In the genomic region with DNA sequence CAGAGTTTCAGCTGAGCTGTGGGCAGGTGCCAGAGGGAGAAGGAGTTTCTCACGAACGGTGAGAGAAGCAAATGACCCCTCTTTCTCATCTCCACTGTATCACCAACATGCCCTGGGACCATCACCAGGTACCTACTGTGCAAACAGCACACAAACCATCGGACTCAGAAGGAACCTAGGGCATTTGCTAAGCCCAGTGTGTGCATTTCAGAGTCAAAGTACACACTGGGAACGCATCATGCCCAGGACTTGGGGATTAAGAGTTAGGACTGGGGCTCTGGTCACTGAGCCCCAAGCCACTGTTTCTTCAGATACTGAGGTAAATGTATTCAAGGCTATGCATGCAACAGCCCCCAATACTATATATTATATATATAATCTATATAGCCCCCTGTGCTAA, we compare ENCODE assay signal across 33 mouse cellular contexts. TPM values are rescaled to one million over a fixed set of nuclear protein-coding genes. Genes with fewer than 3 reads are reported as not detected.
A peak's percentile ranks its signal among the peaks of the same experiment; 100 is the strongest.
DNase-seq lines count a peak whose midpoint lies in the region; ATAC-seq and TF ChIP-seq lines count a peak whose summit lies in the region.
"Had no signal": no experiment of that assay in that cellular context is flagged by ENCODE, and none has a peak within 500 bp of the region (broad histone marks: within the 10 kb centered on the region; RNA-seq: fewer than 3 reads in every experiment).

No protein-coding gene starts in this region.

- H3K4me3 ChIP-seq in erythroblast, embryonic 14.5 days (replicated peaks), result peak overlapping the region; percentile 28
- peak overlapping the region; percentile 18 for H3K4me3 ChIP-seq in liver, adult 2 months (ENCODE audit: insufficient read depth, low read depth, low read length)
- H3K4me3 ChIP-seq in liver, embryonic 14.5 days (ENCODE audit: insufficient read depth in 1 of 2, low read depth in 2 of 2, low read length in 2 of 2), result peak overlapping the region; percentile 32; a peak in 3 of 4 replicates
- peak overlapping the region; percentile 1 for H3K4me3 ChIP-seq in liver, postnatal 0 days (ENCODE audit: low read depth, low read length)
- H3K4me3 ChIP-seq: embryonic facial prominence, embryonic 12.5 days; forebrain, embryonic 12.5 days; heart, embryonic 12.5 days; heart, embryonic 15.5 days; hindbrain, embryonic 10.5 days; hindbrain, embryonic 13.5 days; intestine, embryonic 15.5 days had no signal

- H3K9me3 ChIP-seq in erythroblast, embryonic 14.5 days (ENCODE audit: control insufficient read depth, low read length), result no peaks in the 10 kb centered on the region; the same call in 1 of the 2 replicates
- H3K9me3 ChIP-seq in liver, embryonic 14.5 days (ENCODE audit: control insufficient read depth, low read length), result no peaks in the 10 kb centered on the region
- no peaks in the 10 kb centered on the region for H3K9me3 ChIP-seq in liver, postnatal 0 days (ENCODE audit: low read length)
- H3K9me3 ChIP-seq: embryonic facial prominence, embryonic 12.5 days; forebrain, embryonic 12.5 days; heart, embryonic 15.5 days; hindbrain, embryonic 13.5 days; intestine, embryonic 15.5 days had no signal

- ATAC-seq in erythroblast, adult 5-6 weeks (replicated peaks; ENCODE audit: low FRiP score, poor library complexity, severe bottlenecking), result no peak
- no peak for ATAC-seq in liver, embryonic 14.5 days (ENCODE audit: insufficient read depth)
- no peak for ATAC-seq in liver, postnatal 0 days
- ATAC-seq: forebrain, embryonic 16.5 days; hindbrain, embryonic 16.5 days; intestine, embryonic 15.5 days; Patski had no signal

- peak overlapping the region; percentile 2 for H3K9ac ChIP-seq in liver, adult 2 months (ENCODE audit: low read depth, low read length)
- H3K9ac ChIP-seq in liver, embryonic 14.5 days (replicated peaks), result no peak overlapping the region
- peak overlapping the region; percentile 42; the same call in 1 of the 2 replicates for H3K9ac ChIP-seq in liver, postnatal 0 days (replicated peaks)
- H3K9ac ChIP-seq: embryonic facial prominence, embryonic 12.5 days; forebrain, embryonic 12.5 days; heart, embryonic 12.5 days; heart, embryonic 15.5 days; hindbrain, embryonic 13.5 days; intestine, embryonic 15.5 days had no signal

- H3K79me2 ChIP-seq in liver, adult 2 months (ENCODE audit: control insufficient read depth, insufficient read depth, low read length), result peaks cover 9% of the 10 kb centered on the region; the same call in 1 of the 2 replicates

- peak overlapping the region; percentile 50 for H3K27ac ChIP-seq in liver, adult 2 months (replicated peaks; ENCODE audit: insufficient read depth, low read depth, low read length)
- no peak overlapping the region for H3K27ac ChIP-seq in liver, embryonic 14.5 days
- H3K27ac ChIP-seq in liver, postnatal 0 days (ENCODE audit: low read depth), result peak overlapping the region; percentile 90
- H3K27ac ChIP-seq: embryonic facial prominence, embryonic 12.5 days; forebrain, embryonic 12.5 days; heart, embryonic 15.5 days; hindbrain, embryonic 10.5 days; hindbrain, embryonic 13.5 days; intestine, embryonic 15.5 days had no signal

- no peak for TF ChIP-seq CTCF in liver, adult 2 months (IDR thresholded peaks at IDR 0.05; ENCODE audit: low read depth, low read length)
- no peak for TF ChIP-seq CTCF in liver, embryonic 14.5 days (IDR thresholded peaks at IDR 0.05; ENCODE audit: low read depth)
- TF ChIP-seq CTCF in liver, postnatal 0 days (IDR thresholded peaks at IDR 0.05; ENCODE audit: low read depth), result no peak

- 22% methylated on average over 4 of the region's 4 CpGs for WGBS in liver, adult 2 months
- 50% methylated on average over 4 of the region's 4 CpGs for WGBS in liver, embryonic 14.5 days (ENCODE audit: insufficient replicate concordance)
- 64% methylated on average over 4 of the region's 4 CpGs for WGBS in liver, postnatal 0 days (ENCODE audit: insufficient replicate concordance)

- peak; percentile 66 for DNase-seq in liver, adult 2 months (ENCODE audit: extremely low read depth, low read depth, low spot score)
- DNase-seq in liver, result no peak
- DNase-seq in liver, embryonic 14.5 days (ENCODE audit: low read depth in 3 of 3, low spot score in 3 of 3), result no peak
- DNase-seq in liver, postnatal 0 days, result no peak
- DNase-seq in thymus, postnatal 0 days (ENCODE audit: low spot score), result no peak
- DNase-seq in layer of hippocampus, adult 9-11 months, result no peak
- DNase-seq: adrenal gland, postnatal 10 days; adrenal gland, postnatal 36 days; B cell, adult 2 months; cerebellum, adult 18-20 months; cerebellum, adult 9-10 months; cerebellum, postnatal 14 days; gastrocnemius, postnatal 10 days; heart, adult 18-20 months; heart, postnatal 10 days; heart, postnatal 36 days had no signal

- no peaks in the 10 kb centered on the region; the same call in 1 of the 2 replicates for H3K4me1 ChIP-seq in erythroblast, embryonic 14.5 days (ENCODE audit: control insufficient read depth)
- peaks cover 20% of the 10 kb centered on the region for H3K4me1 ChIP-seq in liver, adult 2 months (ENCODE audit: control insufficient read depth, insufficient read depth, low read length)
- H3K4me1 ChIP-seq in liver, embryonic 14.5 days (replicated peaks; ENCODE audit: control insufficient read depth in 2 of 2, insufficient read depth in 2 of 2, low read length in 1 of 2), result peaks cover 0 to 7% of the 10 kb centered on the region in 2 experiments; a peak in 2 of 4 replicates
- peaks cover 10% of the 10 kb centered on the region for H3K4me1 ChIP-seq in liver, postnatal 0 days (ENCODE audit: insufficient read depth)
- H3K4me1 ChIP-seq: embryonic facial prominence, embryonic 12.5 days; forebrain, embryonic 12.5 days; hindbrain, embryonic 10.5 days; hindbrain, embryonic 13.5 days had no signal

- TF ChIP-seq POLR2A in liver, adult 2 months (IDR thresholded peaks at IDR 0.05; ENCODE audit: extremely low read depth, insufficient read depth, low read length), result no peak

- no peak for TF ChIP-seq EP300 in liver, embryonic 14.5 days (IDR thresholded peaks at IDR 0.05; ENCODE audit: low read depth)
- TF ChIP-seq EP300 in liver, postnatal 0 days (IDR thresholded peaks at IDR 0.05; ENCODE audit: low read depth), result no peak

- peak overlapping the region; percentile 44 for H3K4me2 ChIP-seq in liver, embryonic 14.5 days (ENCODE audit: low read depth)
- peak overlapping the region; percentile 68 for H3K4me2 ChIP-seq in liver, postnatal 0 days (ENCODE audit: low read depth, low read length)
- H3K4me2 ChIP-seq: embryonic facial prominence, embryonic 12.5 days; forebrain, embryonic 12.5 days; heart, embryonic 12.5 days; heart, embryonic 15.5 days; hindbrain, embryonic 13.5 days; intestine, embryonic 15.5 days had no signal

- H3K27me3 ChIP-seq in erythroblast, embryonic 14.5 days (ENCODE audit: control insufficient read depth), result no peaks in the 10 kb centered on the region
- no peaks in the 10 kb centered on the region for H3K27me3 ChIP-seq in liver, adult 2 months (ENCODE audit: control insufficient read depth, insufficient read depth, low read length)
- H3K27me3 ChIP-seq in liver, embryonic 14.5 days (ENCODE audit: control insufficient read depth, insufficient read depth, low read length), result no peaks in the 10 kb centered on the region
- no peaks in the 10 kb centered on the region for H3K27me3 ChIP-seq in liver, postnatal 0 days (ENCODE audit: insufficient read depth, low read length)
- H3K27me3 ChIP-seq: embryonic facial prominence, embryonic 12.5 days; heart, embryonic 12.5 days; heart, embryonic 15.5 days; hindbrain, embryonic 13.5 days; intestine, embryonic 15.5 days; Patski had no signal

- H3K36me3 ChIP-seq in erythroblast, embryonic 14.5 days (ENCODE audit: control insufficient read depth), result peaks cover 2% of the 10 kb centered on the region; the same call in 1 of the 2 replicates
- peaks cover 5% of the 10 kb centered on the region for H3K36me3 ChIP-seq in liver, adult 2 months (ENCODE audit: control insufficient read depth, insufficient read depth, low read length)
- no peaks in the 10 kb centered on the region for H3K36me3 ChIP-seq in liver, embryonic 14.5 days (replicated peaks; ENCODE audit: control insufficient read depth, insufficient read depth, low read depth)
- H3K36me3 ChIP-seq in liver, postnatal 0 days (replicated peaks; ENCODE audit: insufficient read depth, low read length), result no peaks in the 10 kb centered on the region
- H3K36me3 ChIP-seq: embryonic facial prominence, embryonic 12.5 days; forebrain, embryonic 12.5 days; G1E; heart, embryonic 12.5 days; heart, embryonic 15.5 days; hindbrain, embryonic 10.5 days; hindbrain, embryonic 13.5 days; intestine, embryonic 15.5 days had no signal

RNA-seq across cellular contexts. Expression of a gene that starts 3.1 kb away (rescaled TPM):
- 0.02 TPM in 1 of 2 replicates, not detected in the other for polyA plus RNA-seq in erythroblast, embryonic 14.5 days (2012)
- total RNA-seq in erythroblast, adult 5-6 weeks (2015; ENCODE audit: low replicate concordance), result not detected in 2 replicates
- total RNA-seq in erythroblast, adult 5-6 weeks (2017; ENCODE audit: low replicate concordance), result not detected in 2 replicates
- total RNA-seq in liver, adult 2 months (2014; rRNA removed), result 14.5 and 19.8 TPM in 2 replicates
- polyA plus RNA-seq in liver, adult 2 months (2012; rRNA removed), result 57.5 and 61.0 TPM in 2 replicates
- 26.0 and 34.3 TPM in 2 replicates for polyA plus RNA-seq in liver, embryonic 14.5 days (2012; rRNA removed)
- 15.6 and 21.7 TPM in 2 replicates for polyA plus RNA-seq in liver, embryonic 14.5 days (2014; fragmentation: Nextera tagmentation; extraction: Ambion mirVana)
- 11.6 and 14.6 TPM in 2 replicates for polyA plus RNA-seq in liver, postnatal 0 days (2015; fragmentation: Nextera tagmentation; extraction: Ambion mirVana)
- polyA plus RNA-seq in thymus, postnatal 0 days (2015; fragmentation: Nextera tagmentation; extraction: Ambion mirVana), result 0.14 and 0.20 TPM in 2 replicates
- total RNA-seq: CH12.LX had no signal
- polyA plus RNA-seq: embryonic facial prominence, embryonic 12.5 days; forebrain, embryonic 12.5 days; forebrain, embryonic 16.5 days; G1E; hindbrain, embryonic 10.5 days; hindbrain, embryonic 13.5 days; hindbrain, embryonic 16.5 days had no signal

RNA-seq across cellular contexts. Expression of a gene that starts 31.7 kb away (rescaled TPM):
- not detected in 2 replicates for polyA plus RNA-seq in erythroblast, embryonic 14.5 days (2012)
- 948 and 1,023 TPM in 2 replicates for total RNA-seq in erythroblast, adult 5-6 weeks (2015; ENCODE audit: low replicate concordance)
- 738 and 893 TPM in 2 replicates for total RNA-seq in erythroblast, adult 5-6 weeks (2017; ENCODE audit: low replicate concordance)
- 0.37 and 0.47 TPM in 2 replicates for total RNA-seq in liver, adult 2 months (2014; rRNA removed)
- 0.12 and 0.51 TPM in 2 replicates for polyA plus RNA-seq in liver, adult 2 months (2012; rRNA removed)
- polyA plus RNA-seq in liver, embryonic 14.5 days (2012; rRNA removed), result 4.9 and 7.4 TPM in 2 replicates
- 24.5 and 29.8 TPM in 2 replicates for polyA plus RNA-seq in liver, embryonic 14.5 days (2014; fragmentation: Nextera tagmentation; extraction: Ambion mirVana)
- polyA plus RNA-seq in liver, postnatal 0 days (2015; fragmentation: Nextera tagmentation; extraction: Ambion mirVana), result 235 and 247 TPM in 2 replicates
- 2.4 and 8.0 TPM in 2 replicates for polyA plus RNA-seq in thymus, postnatal 0 days (2015; fragmentation: Nextera tagmentation; extraction: Ambion mirVana)
- polyA plus RNA-seq: G1E had no signal

RNA-seq across cellular contexts. Expression of a gene that starts 36.0 kb away (rescaled TPM):
- not detected in 2 replicates for polyA plus RNA-seq in erythroblast, embryonic 14.5 days (2012)
- total RNA-seq in erythroblast, adult 5-6 weeks (2015; ENCODE audit: low replicate concordance), result not detected in 2 replicates
- total RNA-seq in erythroblast, adult 5-6 weeks (2017; ENCODE audit: low replicate concordance), result 0.42 TPM in 1 of 2 replicates, not detected in the other
- 0.46 TPM in 1 of 2 replicates, not detected in the other for total RNA-seq in liver, adult 2 months (2014; rRNA removed)
- not detected in 2 replicates for polyA plus RNA-seq in liver, adult 2 months (2012; rRNA removed)
- polyA plus RNA-seq in liver, embryonic 14.5 days (2012; rRNA removed), result 0.02 and 0.09 TPM in 2 replicates
- polyA plus RNA-seq in liver, embryonic 14.5 days (2014; fragmentation: Nextera tagmentation; extraction: Ambion mirVana), result 0.10 and 0.29 TPM in 2 replicates
- polyA plus RNA-seq in liver, postnatal 0 days (2015; fragmentation: Nextera tagmentation; extraction: Ambion mirVana), result 0.13 and 0.38 TPM in 2 replicates
- 0.08 and 0.38 TPM in 2 replicates for polyA plus RNA-seq in thymus, postnatal 0 days (2015; fragmentation: Nextera tagmentation; extraction: Ambion mirVana)
- polyA plus RNA-seq: forebrain, embryonic 12.5 days; G1E; Patski had no signal

RNA-seq across cellular contexts. Expression of a gene that starts 41.4 kb away (rescaled TPM):
- polyA plus RNA-seq in erythroblast, embryonic 14.5 days (2012), result not detected in 2 replicates
- not detected in 2 replicates for total RNA-seq in erythroblast, adult 5-6 weeks (2015; ENCODE audit: low replicate concordance)
- total RNA-seq in erythroblast, adult 5-6 weeks (2017; ENCODE audit: low replicate concordance), result not detected in 2 replicates
- total RNA-seq in liver, adult 2 months (2014; rRNA removed), result not detected in 2 replicates
- polyA plus RNA-seq in liver, adult 2 months (2012; rRNA removed), result not detected in 2 replicates
- not detected in 2 replicates for polyA plus RNA-seq in liver, embryonic 14.5 days (2012; rRNA removed)
- polyA plus RNA-seq in liver, embryonic 14.5 days (2014; fragmentation: Nextera tagmentation; extraction: Ambion mirVana), result not detected in 2 replicates
- polyA plus RNA-seq in liver, postnatal 0 days (2015; fragmentation: Nextera tagmentation; extraction: Ambion mirVana), result not detected in 2 replicates
- 0.52 and 0.69 TPM in 2 replicates for polyA plus RNA-seq in thymus, postnatal 0 days (2015; fragmentation: Nextera tagmentation; extraction: Ambion mirVana)
- total RNA-seq: adrenal gland, adult 18-20 months; adrenal gland, postnatal 10 days; adrenal gland, postnatal 36 days; CH12.LX; gastrocnemius, adult 18-20 months; gastrocnemius, postnatal 10 days; gastrocnemius, postnatal 4 days; heart, adult 18-20 months; heart, postnatal 10 days; heart, postnatal 36 days had no signal
- polyA plus RNA-seq: embryonic facial prominence, embryonic 12.5 days; forebrain, embryonic 12.5 days; forebrain, embryonic 16.5 days; G1E; heart, embryonic 12.5 days; heart, embryonic 15.5 days; hindbrain, embryonic 10.5 days; intestine, embryonic 15.5 days; Patski had no signal

Comparison
In these comparisons a context has a peak if more than half of its experiments do, and no peak if none do; other contexts are left out.
1. RNA of a gene that starts 3.1 kb away (polyA plus RNA-seq): 57.5 to 61.0 TPM in liver, adult 2 months, 15.6 to 34.3 TPM in liver, embryonic 14.5 days and 11.6 to 14.6 TPM in liver, postnatal 0 days; 0.14 to 0.20 TPM in thymus, postnatal 0 days and 0.02 TPM in erythroblast, embryonic 14.5 days; every median in the first group is over 10 times any median in the second.
2. Peak in every context shown above with its lines, with median percentiles within 50 percentile points of each other: H3K4me3 ChIP-seq.